Mouse (Mus musculus) kidney, embryonic 15.5 days (tissue): ENCODE measurements around the gene Tor1aip2. TPM values are rescaled to one million over a fixed set of nuclear protein-coding genes. Genes with fewer than 3 reads are reported as not detected.

Experiments used
- ATAC-seq: fragments of 200-750 bp; cut with Nextera tagmentation; replicated peaks from 2 replicates; pipeline ENCODE4 v1.8.0; 2017; ENCODE audit warnings: moderate TSS enrichment; ENCODE audit not compliant: low FRiP score
- H3K27ac ChIP-seq: fragments of 300-500 bp; sonication (generic); 2 replicates; pipeline ENCODE4 v1.5.1; 2015; ENCODE audit warnings: mild to moderate bottlenecking, inconsistent platforms
- H3K27me3 ChIP-seq: fragments of 300-500 bp; sonication (generic); 2 replicates; pipeline ENCODE4 v1.6.1; 2015; ENCODE audit warnings: inconsistent platforms
- H3K36me3 ChIP-seq: fragments of 300-500 bp; sonication (generic); 2 replicates; pipeline ENCODE4 v1.6.1; 2015; ENCODE audit warnings: inconsistent platforms
- H3K4me1 ChIP-seq: fragments of 300-500 bp; sonication (generic); 2 replicates; pipeline ENCODE4 v1.6.1; 2015; ENCODE audit warnings: inconsistent platforms
- H3K4me2 ChIP-seq: fragments of 300-500 bp; sonication (generic); 2 replicates; pipeline ENCODE4 v1.6.1; 2015; ENCODE audit warnings: moderate library complexity, mild to moderate bottlenecking, inconsistent platforms
- H3K4me3 ChIP-seq: fragments of 300-500 bp; sonication (generic); replicated peaks from 2 replicates; pipeline ENCODE4 v1.5.1; 2015; ENCODE audit warnings: mild to moderate bottlenecking, inconsistent platforms
- H3K9ac ChIP-seq: fragments of 300-500 bp; sonication (generic); 2 replicates; pipeline ENCODE4 v1.6.1; 2015; ENCODE audit warnings: mild to moderate bottlenecking, inconsistent platforms
- H3K9me3 ChIP-seq: fragments of 300-500 bp; sonication (generic); replicated peaks from 2 replicates; pipeline ENCODE4 v1.6.1; 2016; ENCODE audit warnings: inconsistent platforms
- WGBS: fragments of 180-500 bp; shearing (Covaris S2); methylation state at CpG from one replicate; pipeline ENCODE4 v1.1.7; 2015; ENCODE audit warnings: mixed read lengths; 5-methylcytosine and 5-hydroxymethylcytosine counted together
- polyA plus RNA-seq: library from polyadenylated mRNA; unstranded; fragments of >200 nt; fragmentation: Nextera tagmentation; extraction: Ambion mirVana; gene quantifications from 2 replicates; pipeline ENCODE4 v1.2.1, GENCODE M21; 2015

Tor1aip2 gene
- polyA plus RNA-seq, 1 experiment from 2014 or later, result 112 TPM

DNA sequence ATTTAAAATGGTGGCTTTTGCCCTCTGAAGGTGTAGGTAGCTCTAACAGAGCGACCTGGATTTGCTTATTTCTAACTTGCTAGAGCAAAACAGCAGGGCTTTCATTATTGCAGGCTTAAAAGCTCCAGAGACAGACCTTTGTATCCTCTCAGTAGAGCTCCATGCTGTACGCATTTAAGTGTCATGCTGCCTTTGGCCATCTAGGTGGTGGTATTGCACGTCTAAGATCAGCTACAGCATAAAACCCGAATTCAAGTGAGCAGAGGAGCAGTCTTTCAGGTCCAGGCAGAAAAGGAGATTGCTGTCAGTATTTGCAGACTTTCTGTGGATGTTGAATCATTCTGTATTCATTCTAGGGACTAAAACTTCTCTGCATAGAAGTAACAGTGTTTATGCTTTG is 7.8 kb downstream of the Tor1aip2 start:
- Histone ChIP-seq H3K9me3 (no peaks in the 10 kb centered on the region), H3K27me3 (no peaks in the 10 kb centered on the region), H3K27ac (no peak overlapping the region), H3K4me1 (peaks cover 45% of the 10 kb centered on the region), H3K36me3 (peaks cover 42% of the 10 kb centered on the region), H3K4me3 (no peak overlapping the region), H3K9ac (no peak overlapping the region), H3K4me2 (no peak overlapping the region)
- WGBS, result 24% methylated on average over 4 of the region's 4 CpGs
- no peak for ATAC-seq

DNA sequence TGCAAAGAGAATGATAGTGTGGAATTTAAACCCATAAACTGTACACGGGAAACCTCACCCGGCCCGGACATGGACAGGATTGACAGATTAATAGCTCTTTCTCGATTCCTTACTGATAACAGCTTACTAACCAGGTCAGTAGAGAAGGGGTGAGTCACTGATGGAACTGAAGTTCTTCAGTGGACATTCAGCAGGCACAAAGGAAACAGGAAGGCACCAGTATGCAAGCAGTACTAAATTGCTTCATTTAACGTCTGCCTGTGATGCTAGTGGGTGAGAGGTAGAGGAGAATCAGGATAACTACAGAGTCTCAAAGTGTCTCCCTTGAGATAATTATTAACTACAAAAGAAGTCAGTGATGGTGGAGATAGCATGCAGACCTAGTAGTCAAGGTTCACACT is 9.0 kb downstream of the Tor1aip2 start:
- Histone ChIP-seq H3K4me2 (no peak overlapping the region), H3K4me1 (peaks cover 45% of the 10 kb centered on the region), H3K9me3 (no peaks in the 10 kb centered on the region), H3K9ac (no peak overlapping the region), H3K27ac (no peak overlapping the region), H3K4me3 (no peak overlapping the region), H3K27me3 (no peaks in the 10 kb centered on the region), H3K36me3 (peaks cover 54% of the 10 kb centered on the region)
- ATAC-seq, result no peak
- 35% methylated on average over 5 of the region's 5 CpGs for WGBS

DNA sequence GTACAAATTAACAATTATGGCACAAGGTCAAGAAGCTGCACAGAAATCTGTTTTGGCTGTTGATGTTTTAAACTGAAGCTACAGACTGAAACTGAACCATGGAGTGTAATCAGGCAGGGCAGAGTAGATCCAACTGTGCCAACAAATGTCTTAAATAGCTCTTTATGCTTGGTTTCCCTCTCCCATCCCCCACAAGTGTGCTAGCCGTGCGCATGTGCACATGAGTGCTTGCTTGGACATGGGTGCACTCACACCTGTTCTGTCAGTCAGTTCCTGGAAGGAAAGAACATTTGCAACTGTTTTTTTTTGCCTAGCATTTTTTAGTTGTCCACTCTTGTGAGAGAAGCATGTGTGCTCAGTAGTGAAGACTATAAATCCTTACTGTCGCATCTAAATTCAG is 11.5 kb downstream of the Tor1aip2 start:
- 0 out of 2 replicates have a peak overlapping the region, but pooled peaks have one; percentile 32 for H3K27ac ChIP-seq
- no peak overlapping the region for H3K4me3 ChIP-seq
- no peak overlapping the region for H3K4me2 ChIP-seq
- H3K4me1 ChIP-seq, result peaks cover 38% of the 10 kb centered on the region
- H3K9ac ChIP-seq, result no peak overlapping the region
- H3K36me3 ChIP-seq, result peaks cover 79% of the 10 kb centered on the region
- ATAC-seq, result no peak
- 70% methylated on average over 3 of the region's 3 CpGs for WGBS
- H3K27me3 ChIP-seq, result no peaks in the 10 kb centered on the region
- H3K9me3 ChIP-seq, result no peaks in the 10 kb centered on the region

DNA sequence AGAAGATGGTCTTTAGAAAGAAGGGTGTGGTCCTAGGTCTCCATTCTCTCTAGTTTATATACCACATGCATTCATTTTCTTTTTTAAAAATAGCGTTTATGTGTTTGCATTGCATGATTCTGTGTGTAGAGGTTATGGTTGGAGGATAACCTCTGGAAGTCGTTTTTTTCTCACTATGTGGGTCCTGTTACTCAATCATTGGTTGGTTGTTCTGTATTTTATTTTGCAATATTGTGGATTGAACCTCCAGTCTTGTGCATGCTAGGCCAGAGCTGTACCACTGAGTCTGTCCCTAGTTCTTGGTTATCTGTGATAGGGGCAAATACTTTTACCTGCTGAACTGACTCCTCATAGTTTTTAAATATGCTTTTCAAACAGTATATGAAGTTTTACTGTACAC is 23.0 kb downstream of the Tor1aip2 start:
- Histone ChIP-seq H3K27ac (no peak overlapping the region), H3K4me3 (no peak overlapping the region), H3K9ac (no peak overlapping the region), H3K4me1 (no peaks in the 10 kb centered on the region), H3K9me3 (no peaks in the 10 kb centered on the region), H3K27me3 (no peaks in the 10 kb centered on the region), H3K36me3 (peaks cover 74% of the 10 kb centered on the region), H3K4me2 (no peak overlapping the region)
- no peak for ATAC-seq
- WGBS, result 85% methylated on average over 2 of the region's 2 CpGs

DNA sequence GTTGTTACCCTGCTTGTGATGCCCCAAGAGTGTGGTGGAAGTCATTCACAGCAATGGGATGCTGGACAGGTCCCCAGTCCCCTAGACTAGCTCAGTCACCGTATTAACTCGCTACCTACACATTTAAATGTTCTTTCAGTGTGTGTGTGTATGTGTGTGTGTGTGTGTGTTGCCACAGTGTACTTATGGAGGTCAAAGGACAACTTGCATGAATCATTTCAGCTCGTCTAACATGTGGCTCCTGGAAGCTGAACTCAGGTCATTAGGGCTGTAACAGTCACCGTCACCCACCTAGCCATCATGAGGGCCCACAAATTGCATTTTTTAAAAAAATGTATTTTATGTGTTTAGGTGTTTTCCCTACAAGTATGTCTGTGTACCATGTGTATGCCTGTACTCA is 27.0 kb downstream of the Tor1aip2 start:
- H3K9ac ChIP-seq, result no peak overlapping the region
- ATAC-seq, result no peak
- H3K4me1 ChIP-seq, result no peaks in the 10 kb centered on the region
- H3K4me2 ChIP-seq, result no peak overlapping the region
- H3K4me3 ChIP-seq, result no peak overlapping the region
- no peaks in the 10 kb centered on the region for H3K9me3 ChIP-seq
- H3K27me3 ChIP-seq, result no peaks in the 10 kb centered on the region
- H3K27ac ChIP-seq, result no peak overlapping the region
- H3K36me3 ChIP-seq, result peaks cover 74% of the 10 kb centered on the region
- 87% methylated on average over 4 of the region's 4 CpGs for WGBS

DNA sequence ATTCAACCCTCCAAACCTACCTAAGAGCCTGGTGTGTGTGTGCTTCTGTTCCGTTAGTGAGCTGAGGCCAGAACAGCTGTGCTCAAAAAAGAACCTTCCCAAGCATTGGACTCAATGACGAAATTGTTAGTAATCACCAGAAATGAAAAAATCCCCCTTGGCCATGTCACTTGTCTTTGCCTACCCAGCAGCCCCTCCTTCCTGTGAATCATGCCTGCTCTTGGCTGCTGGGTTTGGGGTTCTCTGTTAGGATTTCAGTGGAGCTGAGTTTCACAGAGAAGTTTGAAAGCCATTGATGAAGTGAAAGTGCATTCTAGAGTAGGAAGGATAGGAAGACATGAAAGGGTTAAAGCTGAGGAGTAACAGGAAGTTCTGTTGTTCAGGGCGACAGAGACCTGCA is 30.9 kb downstream of the Tor1aip2 start:
- 64% methylated on average over 3 of the region's 3 CpGs for WGBS
- Histone ChIP-seq H3K4me1 (no peaks in the 10 kb centered on the region), H3K9me3 (no peaks in the 10 kb centered on the region), H3K4me2 (no peak overlapping the region), H3K4me3 (no peak overlapping the region), H3K27me3 (no peaks in the 10 kb centered on the region), H3K9ac (no peak overlapping the region), H3K36me3 (peaks cover 65% of the 10 kb centered on the region), H3K27ac (no peak overlapping the region)
- no peak for ATAC-seq

DNA sequence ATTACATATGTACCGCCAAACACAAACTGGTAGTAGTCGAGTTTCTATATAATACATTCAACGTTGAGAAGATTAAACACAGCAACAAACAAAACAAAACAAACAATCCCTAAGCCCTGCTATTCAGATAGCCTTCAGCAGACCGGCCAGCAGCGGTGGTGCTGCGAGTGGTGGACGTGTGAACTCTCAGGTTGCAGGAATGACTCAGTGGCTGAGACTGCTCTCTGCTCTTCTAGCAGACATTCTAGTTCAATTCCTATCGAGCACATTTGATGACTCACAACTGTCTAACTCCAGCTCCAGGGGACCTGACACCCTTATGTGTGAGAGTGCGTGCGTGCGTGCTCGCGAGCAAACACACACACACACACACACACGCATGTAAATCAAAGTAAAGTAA is 34.9 kb downstream of the Tor1aip2 start:
- 81% methylated on average over 14 of the region's 14 CpGs for WGBS
- no peak for ATAC-seq
- no peak overlapping the region for H3K27ac ChIP-seq

DNA sequence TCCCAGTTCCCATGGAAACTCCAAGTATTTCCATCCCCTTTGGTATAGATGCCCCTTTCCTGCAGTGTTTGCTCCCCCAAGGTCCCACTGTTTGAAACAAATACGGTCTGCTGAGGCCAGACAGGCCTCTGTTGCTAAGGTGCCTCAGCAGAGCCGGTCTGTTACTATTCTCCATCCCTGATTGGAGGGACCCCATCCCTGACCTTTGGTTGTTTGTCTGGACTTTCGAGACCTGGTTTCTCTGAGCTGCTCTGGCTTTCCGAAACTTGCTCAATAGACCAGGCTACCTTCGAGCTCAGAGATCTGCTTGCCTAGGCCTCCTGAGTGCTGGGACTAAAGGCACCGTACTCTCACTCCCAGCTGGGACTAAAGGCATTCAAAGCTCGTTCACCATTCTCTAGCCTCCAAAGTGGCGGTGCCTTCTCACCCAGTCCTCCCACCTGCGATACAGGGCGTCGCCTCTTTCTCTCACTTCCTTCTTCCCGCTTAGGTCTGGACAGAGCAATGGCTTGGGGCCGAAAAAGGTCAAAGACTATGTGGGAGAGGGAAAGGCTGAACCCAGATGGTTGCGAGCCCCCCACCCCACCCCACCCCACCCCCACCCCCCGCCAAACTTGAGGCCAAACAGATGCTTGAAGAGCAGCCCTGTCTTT is 38.1 kb downstream of the Tor1aip2 start:
- WGBS, result 68% methylated on average over 15 of the region's 15 CpGs
- ATAC-seq, result no peak

More for the DNA sequence above, 34.9 kb downstream of the Tor1aip2 start:
- Histone ChIP-seq H3K9me3 (no peaks in the 10 kb centered on the region), H3K4me3 (no peak overlapping the region), H3K36me3 (peaks cover 27% of the 10 kb centered on the region), H3K9ac (no peak overlapping the region), H3K4me2 (no peak overlapping the region), H3K27me3 (no peaks in the 10 kb centered on the region), H3K4me1 (peaks cover 8% of the 10 kb centered on the region; the same call in 1 of the 2 replicates)

DNA sequence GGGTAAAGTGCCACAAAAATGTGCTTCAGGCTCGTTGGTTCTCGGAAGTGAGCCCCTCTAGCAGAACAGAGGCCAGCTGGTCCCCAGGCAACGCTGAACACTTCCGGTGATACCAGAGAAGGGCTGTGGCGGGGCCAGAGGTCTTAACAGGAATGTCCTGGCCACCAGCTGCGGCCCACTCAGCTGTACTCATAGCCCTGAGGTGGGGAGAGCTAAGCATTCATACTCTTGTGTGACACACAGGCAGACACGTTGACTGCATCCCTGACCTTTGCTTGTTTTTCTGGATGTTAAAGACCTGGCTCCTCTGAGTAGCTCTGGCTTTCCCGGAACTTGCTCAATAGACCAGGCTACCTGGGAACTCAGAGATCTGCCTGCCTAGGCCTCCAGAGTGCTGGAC is 39.4 kb downstream of the Tor1aip2 start:
- H3K4me1 ChIP-seq, result peaks cover 8% of the 10 kb centered on the region; the same call in 1 of the 2 replicates
- no peak overlapping the region for H3K4me3 ChIP-seq
- H3K9ac ChIP-seq, result no peak overlapping the region
- H3K9me3 ChIP-seq, result no peaks in the 10 kb centered on the region
- H3K27ac ChIP-seq, result 0 out of 2 replicates have a peak overlapping the region, but pooled peaks have one; percentile 48
- H3K36me3 ChIP-seq, result no peaks in the 10 kb centered on the region
- ATAC-seq, result peak; percentile 49; the same call in 1 of the 2 replicates
- H3K27me3 ChIP-seq, result no peaks in the 10 kb centered on the region
- H3K4me2 ChIP-seq, result no peak overlapping the region
- WGBS, result 31% methylated on average over 8 of the region's 8 CpGs

More for the DNA sequence above, 38.1 kb downstream of the Tor1aip2 start:
- Histone ChIP-seq H3K4me1 (peaks cover 8% of the 10 kb centered on the region; the same call in 1 of the 2 replicates), H3K27me3 (no peaks in the 10 kb centered on the region), H3K9me3 (no peaks in the 10 kb centered on the region), H3K4me2 (no peak overlapping the region), H3K4me3 (no peak overlapping the region), H3K36me3 (peaks cover 5% of the 10 kb centered on the region; the same call in 1 of the 2 replicates), H3K9ac (no peak overlapping the region), H3K27ac (no peak overlapping the region)

DNA sequence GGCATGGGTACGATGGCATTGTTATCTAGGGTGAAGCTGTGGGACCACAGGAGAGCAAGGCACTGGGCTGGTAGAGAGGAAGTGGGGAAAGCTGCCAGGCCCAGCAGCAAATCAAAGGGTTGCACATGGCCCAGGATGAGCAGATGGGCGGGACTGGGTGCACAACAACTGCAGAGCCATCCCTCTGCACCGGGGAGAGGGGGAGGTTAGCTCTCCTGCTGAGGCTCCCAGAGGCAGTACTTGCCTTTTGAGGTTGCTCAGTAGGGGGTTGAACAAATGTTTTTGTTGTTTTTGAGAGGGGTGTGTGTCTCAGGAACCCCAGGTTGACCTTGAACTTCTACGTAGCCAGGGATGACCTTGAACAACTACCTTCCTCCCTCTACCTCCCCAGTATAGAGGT is 41.3 kb downstream of the Tor1aip2 start:
- no peaks in the 10 kb centered on the region for H3K36me3 ChIP-seq
- H3K4me2 ChIP-seq, result no peak overlapping the region
- peaks cover 8% of the 10 kb centered on the region; the same call in 1 of the 2 replicates for H3K4me1 ChIP-seq
- H3K27ac ChIP-seq, result no peak overlapping the region
- no peak overlapping the region for H3K9ac ChIP-seq
- H3K9me3 ChIP-seq, result no peaks in the 10 kb centered on the region
- 53% methylated on average over 4 of the region's 4 CpGs for WGBS
- no peaks in the 10 kb centered on the region for H3K27me3 ChIP-seq
- no peak for ATAC-seq
- no peak overlapping the region for H3K4me3 ChIP-seq

DNA sequence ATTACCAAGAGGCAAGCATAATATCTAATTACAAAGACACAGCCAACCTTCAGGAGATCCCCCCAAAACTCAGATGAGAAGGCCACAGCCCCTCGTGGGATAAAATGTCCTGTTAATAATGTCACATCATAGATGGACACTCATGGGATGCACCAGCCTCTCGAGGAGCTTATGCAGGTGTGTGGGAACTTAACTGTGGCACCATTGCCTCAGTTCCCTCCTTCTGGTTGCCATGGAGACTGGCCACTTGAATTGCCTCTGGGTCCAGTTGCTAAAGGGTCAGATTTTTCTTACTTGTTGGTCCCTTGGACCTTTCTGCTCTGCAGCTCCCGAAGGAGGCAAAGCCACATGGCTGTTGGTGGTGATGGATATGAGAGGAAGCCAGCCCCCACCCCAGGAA is 42.5 kb downstream of the Tor1aip2 start:
- ATAC-seq, result no peak
- no peak overlapping the region for H3K9ac ChIP-seq
- H3K4me2 ChIP-seq, result no peak overlapping the region
- 51% methylated on average over 3 of the region's 3 CpGs for WGBS
- H3K36me3 ChIP-seq, result no peaks in the 10 kb centered on the region
- H3K27ac ChIP-seq, result no peak overlapping the region
- H3K4me1 ChIP-seq, result peaks cover 8% of the 10 kb centered on the region; the same call in 1 of the 2 replicates
- no peaks in the 10 kb centered on the region for H3K27me3 ChIP-seq
- no peaks in the 10 kb centered on the region for H3K9me3 ChIP-seq
- no peak overlapping the region for H3K4me3 ChIP-seq

DNA sequence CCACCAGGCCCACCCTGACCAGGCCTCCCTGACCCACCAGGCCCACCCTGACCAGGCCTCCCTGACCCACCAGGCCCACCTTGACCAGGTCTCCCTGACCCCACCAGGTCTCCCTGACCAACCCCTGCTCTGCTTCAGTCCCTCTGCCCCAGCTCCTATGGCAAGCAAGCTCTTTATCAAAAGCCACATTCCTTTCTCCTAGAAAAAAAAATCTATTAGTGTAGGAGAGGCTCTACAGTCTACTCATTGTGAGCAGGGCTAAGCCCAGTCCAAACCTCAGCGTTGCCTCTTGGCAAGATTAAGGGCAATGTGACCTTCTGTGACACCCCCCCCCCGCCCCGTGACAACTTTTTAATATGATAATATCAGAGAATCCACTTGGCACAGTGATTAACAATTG is 49.4 kb downstream of the Tor1aip2 start:
- ATAC-seq, result no peak
- H3K4me1 ChIP-seq, result no peaks in the 10 kb centered on the region
- H3K4me3 ChIP-seq, result no peak overlapping the region
- no peak overlapping the region for H3K27ac ChIP-seq
- H3K36me3 ChIP-seq, result no peaks in the 10 kb centered on the region
- peaks cover 20% of the 10 kb centered on the region for H3K27me3 ChIP-seq
- H3K4me2 ChIP-seq, result no peak overlapping the region
- no peaks in the 10 kb centered on the region for H3K9me3 ChIP-seq
- H3K9ac ChIP-seq, result no peak overlapping the region
- 75% methylated on average over 3 of the region's 3 CpGs for WGBS

DNA sequence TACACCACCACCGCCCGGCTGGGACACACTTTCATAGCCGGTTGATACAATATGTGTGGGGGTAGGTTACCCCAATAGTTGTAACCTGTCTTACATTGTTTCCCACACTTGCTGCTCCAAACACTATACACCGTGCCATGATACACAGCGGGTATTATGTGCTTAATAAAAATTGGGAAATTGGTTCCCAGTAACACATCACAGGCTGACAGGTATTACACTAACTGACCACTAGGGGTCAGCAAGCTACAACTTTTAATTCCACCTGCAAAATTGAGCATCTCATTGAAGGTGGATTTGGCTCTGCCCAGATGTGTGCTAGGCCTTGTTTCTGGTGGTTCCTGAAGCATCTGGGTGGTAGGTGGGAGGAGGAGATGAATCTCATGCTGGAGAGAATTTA is 50.6 kb downstream of the Tor1aip2 start:
- no peak overlapping the region for H3K4me3 ChIP-seq
- H3K27me3 ChIP-seq, result peaks cover 20% of the 10 kb centered on the region
- no peaks in the 10 kb centered on the region for H3K9me3 ChIP-seq
- no peaks in the 10 kb centered on the region for H3K36me3 ChIP-seq
- H3K4me2 ChIP-seq, result no peak overlapping the region
- 57% methylated on average over 5 of the region's 5 CpGs for WGBS
- ATAC-seq, result no peak
- H3K9ac ChIP-seq, result no peak overlapping the region
- 0 out of 2 replicates have a peak, but pooled peaks cover 6% of the 10 kb centered on the region for H3K4me1 ChIP-seq
- H3K27ac ChIP-seq, result no peak overlapping the region
